Mouse (Mus musculus) myocyte (in vitro differentiated cells): ENCODE data around the gene Aldh3b1.

Experiments used
- MAX ChIP-seq: IDR thresholded peaks from one replicate; pipeline ENCODE4 v1.6.1; 2011; ENCODE audit warnings: low read depth, mild to moderate bottlenecking, control low read depth
- MYOG ChIP-seq, 3 experiments: IDR thresholded peaks; one replicate each; pipeline ENCODE4 v1.6.1; 2011; ENCODE audit warnings: control low read depth in 2 of 3, low read depth in 2 of 3, mild to moderate bottlenecking in 2 of 3; ENCODE audit not compliant: insufficient read length in 2 of 3, control insufficient read depth in 1 of 3, insufficient read depth in 1 of 3
- POLR2A ChIP-seq: IDR thresholded peaks from one replicate; pipeline ENCODE4 v1.6.1; 2011; ENCODE audit warnings: low read depth, mild to moderate bottlenecking, control low read depth, moderate library complexity; ENCODE audit not compliant: insufficient read length
- POLR2AphosphoS2 ChIP-seq: IDR thresholded peaks from one replicate; pipeline ENCODE4 v1.6.1; 2011; ENCODE audit warnings: low read depth, control low read depth; ENCODE audit not compliant: insufficient read length
- SRF ChIP-seq: IDR thresholded peaks from one replicate; pipeline ENCODE4 v1.6.1; 2011; ENCODE audit warnings: low read depth; ENCODE audit not compliant: control insufficient read depth, insufficient read length
- TCF3 ChIP-seq: IDR thresholded peaks from one replicate; pipeline ENCODE4 v1.6.1; 2011; ENCODE audit warnings: low read depth, control low read depth; ENCODE audit not compliant: insufficient read length

- TF ChIP-seq POLR2A (no peak), POLR2AphosphoS2 (no peak), MYOG (IDR thresholded peaks at IDR 0.05; ENCODE audit: control insufficient read depth in 1 of 3, insufficient read depth in 1 of 3, insufficient read length in 2 of 3, low read depth in 2 of 3) (no peak), TCF3 (no peak), MAX (no peak), SRF (no peak)
Observed at GRCm38 (mm10) chr19:3960211-3960610, 30.6 kb upstream of the Aldh3b1 start.
